Mouse (Mus musculus): ENCODE results near the gene Mpz.

GRCm38 (mm10) chr1:171111781-171112575 lies 38.5 kb upstream of the Mpz start:
- TF ChIP-seq CTCF (IDR thresholded peaks at IDR 0.05; ENCODE audit: low read depth), result no peak
- TF ChIP-seq EP300 (IDR thresholded peaks at IDR 0.05; ENCODE audit: low read depth), result no peak
